Mouse (Mus musculus) limb, embryonic 13.5 days (tissue): Measurements from ENCODE around the gene Oas1a. TPM values are rescaled to one million over a fixed set of nuclear protein-coding genes. Genes with fewer than 3 reads are reported as not detected.

Experiments
- ATAC-seq: fragments of 200-750 bp; cut with Nextera tagmentation; 2 replicates; pipeline ENCODE4 v1.8.0; 2017; ENCODE audit warnings: low read depth, moderate number of reproducible peaks, moderate TSS enrichment; ENCODE audit not compliant: low FRiP score
- H3K27ac ChIP-seq: fragments of 300-500 bp; sonication (generic); 2 replicates; pipeline ENCODE4 v1.5.1; 2015; ENCODE audit warnings: inconsistent platforms, mild to moderate bottlenecking, moderate library complexity
- H3K27me3 ChIP-seq: fragments of 300-500 bp; sonication (generic); 2 replicates; pipeline ENCODE4 v1.6.1; 2015; ENCODE audit warnings: mild to moderate bottlenecking, inconsistent platforms
- H3K36me3 ChIP-seq: fragments of 300-500 bp; sonication (generic); 2 replicates; pipeline ENCODE4 v1.6.1; 2015; ENCODE audit warnings: inconsistent platforms, mild to moderate bottlenecking, moderate library complexity
- H3K4me1 ChIP-seq: fragments of 300-500 bp; sonication (generic); 2 replicates; pipeline ENCODE4 v1.6.1; 2015; ENCODE audit warnings: inconsistent platforms
- H3K4me2 ChIP-seq: fragments of 300-500 bp; sonication (generic); replicated peaks from 2 replicates; pipeline ENCODE4 v1.6.1; 2015; ENCODE audit warnings: inconsistent platforms, mild to moderate bottlenecking, moderate library complexity
- H3K4me3 ChIP-seq: fragments of 300-500 bp; sonication (generic); 2 replicates; pipeline ENCODE4 v1.5.1; 2015; ENCODE audit warnings: moderate library complexity, mild to moderate bottlenecking, inconsistent platforms
- H3K9ac ChIP-seq: fragments of 300-500 bp; sonication (generic); 2 replicates; pipeline ENCODE4 v1.6.1; 2015; ENCODE audit warnings: mild to moderate bottlenecking, inconsistent platforms
- H3K9me3 ChIP-seq: fragments of 300-500 bp; sonication (generic); 2 replicates; pipeline ENCODE4 v1.6.1; 2016; ENCODE audit warnings: inconsistent platforms
- WGBS: fragments of 180-500 bp; shearing (Covaris S2); methylation state at CpG from one replicate; pipeline ENCODE4 v1.1.7; 2015; 5-methylcytosine and 5-hydroxymethylcytosine counted together
- microRNA-seq: library from miRNA; unstranded; fragments of <30 nt; microRNA quantifications from one replicate; pipeline ENCODE4, GENCODE M21; 2016
- polyA plus RNA-seq: library from polyadenylated mRNA; unstranded; fragments of >200 nt; fragmentation: Nextera tagmentation; extraction: Ambion mirVana; gene quantifications from 2 replicates; pipeline ENCODE4 v1.2.1, GENCODE M21; 2015

The Oas1a gene
- polyA plus RNA-seq, 1 experiment from 2014 or later, result 1.4 TPM

DNA sequence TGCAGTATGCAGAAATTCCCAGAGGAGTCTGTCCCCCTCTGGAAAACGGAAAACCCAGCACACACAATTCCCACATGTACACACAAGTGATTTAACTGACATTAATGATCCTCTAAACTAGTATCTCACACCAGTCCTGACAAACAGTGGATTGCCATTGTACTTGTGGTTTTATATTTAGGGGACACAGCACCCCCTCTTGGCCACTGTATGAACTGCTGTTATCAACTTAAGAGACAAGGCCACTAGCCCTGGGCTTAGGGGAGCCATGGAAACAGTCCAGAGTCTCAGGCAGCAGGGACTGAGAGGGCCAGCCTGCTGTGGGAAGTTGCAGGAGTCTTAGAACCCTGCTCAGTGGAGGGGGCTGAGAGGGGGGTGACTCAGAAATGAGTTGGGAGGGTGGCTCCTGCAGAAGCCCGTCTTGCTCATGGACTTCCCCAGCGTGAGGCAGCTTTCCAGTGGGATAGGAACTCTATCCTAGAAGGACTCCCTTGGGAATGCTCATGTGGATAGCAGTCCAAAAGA is 41.9 kb downstream of the Oas1a start:
- H3K4me1 ChIP-seq, result no peaks in the 10 kb centered on the region
- H3K4me3 ChIP-seq, result no peak overlapping the region
- H3K27ac ChIP-seq, result no peak overlapping the region
- WGBS, result 65% methylated on average over 3 of the region's 3 CpGs
- ATAC-seq, result no peak
- H3K9ac ChIP-seq, result no peak overlapping the region
- no peaks in the 10 kb centered on the region for H3K27me3 ChIP-seq
- H3K4me2 ChIP-seq, result no peak overlapping the region
- no peaks in the 10 kb centered on the region for H3K36me3 ChIP-seq
- H3K9me3 ChIP-seq, result no peaks in the 10 kb centered on the region

DNA sequence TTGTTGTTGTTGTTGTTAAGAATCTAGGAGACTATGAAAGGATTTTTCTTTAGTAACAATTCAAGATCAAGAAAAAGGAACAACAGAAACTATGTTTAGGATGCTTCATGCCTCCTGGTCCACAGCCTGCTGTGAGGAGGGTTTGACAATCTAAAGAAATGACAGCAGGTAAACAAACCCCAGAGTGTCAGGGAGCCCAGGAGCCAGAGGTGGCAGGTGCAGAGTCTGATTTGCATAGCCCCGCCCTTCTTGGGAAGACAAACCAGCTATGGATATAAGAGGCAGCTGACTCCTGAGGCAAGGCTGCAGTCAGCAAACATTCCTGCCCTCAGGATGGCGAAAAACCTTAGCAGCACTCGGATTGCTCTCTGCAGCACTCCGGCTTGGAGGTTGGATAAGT is 46.2 kb downstream of the Oas1a start, which contains the start of gene Oas1h:
Gene Oas1h, plus strand, starts transcription at position 301 of the 400 bp plus-strand sequence.
- no peak for ATAC-seq
- no peaks in the 10 kb centered on the region for H3K9me3 ChIP-seq
- no peak within 1 kb of the TSS for H3K4me3 ChIP-seq
- no peak within 1 kb of the TSS for H3K27ac ChIP-seq
- no peaks in the 10 kb centered on the region for H3K27me3 ChIP-seq
- H3K9ac ChIP-seq, result no peak within 1 kb of the TSS
- H3K36me3 ChIP-seq, result no peaks in the 10 kb centered on the region
- no peak within 1 kb of the TSS for H3K4me2 ChIP-seq
- no peaks in the 10 kb centered on the region for H3K4me1 ChIP-seq
- 51% methylated on average over 4 of the region's 4 CpGs for WGBS

DNA sequence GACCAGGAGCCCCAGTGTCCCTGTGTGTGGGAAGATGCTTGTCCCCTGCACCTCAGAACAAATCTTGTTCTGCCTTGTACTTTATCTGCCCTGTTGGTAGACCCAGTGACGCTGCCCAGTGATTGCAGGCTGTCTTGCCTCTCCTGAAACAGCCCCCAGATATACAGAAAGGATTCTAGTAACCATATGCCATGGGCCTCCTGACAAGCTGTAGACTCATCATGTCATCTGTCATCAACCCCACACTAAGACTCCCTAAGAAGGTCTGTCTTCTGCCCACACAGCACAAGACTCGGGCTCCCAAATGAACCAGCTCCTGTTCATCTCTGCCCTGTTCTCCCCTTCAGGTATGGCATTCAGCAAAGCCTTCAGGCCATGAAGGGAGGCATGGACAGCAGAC is 48.1 kb downstream of the Oas1a start:
- H3K27me3 ChIP-seq, result no peaks in the 10 kb centered on the region
- H3K4me1 ChIP-seq, result no peaks in the 10 kb centered on the region
- H3K27ac ChIP-seq, result no peak overlapping the region
- no peak overlapping the region for H3K4me3 ChIP-seq
- H3K4me2 ChIP-seq, result no peak overlapping the region
- no peak overlapping the region for H3K9ac ChIP-seq
- no peaks in the 10 kb centered on the region for H3K36me3 ChIP-seq
- ATAC-seq, result no peak
- H3K9me3 ChIP-seq, result peaks cover 7% of the 10 kb centered on the region
- WGBS, result 67% methylated on average over 2 of the region's 2 CpGs

DNA sequence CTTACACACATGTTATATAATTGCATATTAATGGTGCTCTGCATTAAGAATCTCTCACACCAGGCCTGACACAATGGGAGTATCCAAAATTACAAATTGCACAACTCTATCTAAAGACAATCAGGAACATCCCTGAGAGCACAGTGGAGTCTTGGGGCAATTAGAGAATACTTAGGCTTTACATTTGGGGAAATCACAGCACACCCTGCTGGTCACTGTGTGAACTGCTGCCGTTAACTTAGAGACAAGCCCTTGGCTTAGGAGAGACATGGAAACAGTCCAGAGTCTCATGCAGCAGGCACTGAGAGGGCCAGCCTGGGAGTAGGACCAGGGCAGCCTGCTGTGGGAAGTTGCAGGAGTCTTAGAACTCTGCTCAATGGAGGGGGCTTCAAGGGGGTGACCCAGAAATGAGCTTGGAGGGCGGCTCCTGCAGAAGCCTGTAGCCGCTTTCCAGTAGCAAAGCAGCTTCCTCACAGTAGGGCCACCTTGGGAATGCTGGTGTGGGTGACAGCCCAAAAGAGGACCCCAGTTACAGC is 57.7 kb downstream of the Oas1a start:
- H3K36me3 ChIP-seq, result no peaks in the 10 kb centered on the region
- H3K27me3 ChIP-seq, result no peaks in the 10 kb centered on the region
- H3K4me2 ChIP-seq, result no peak overlapping the region
- no peak for ATAC-seq
- 60% methylated on average over 3 of the region's 3 CpGs for WGBS
- no peak overlapping the region for H3K4me3 ChIP-seq
- no peak overlapping the region for H3K9ac ChIP-seq
- H3K4me1 ChIP-seq, result 0 out of 2 replicates have a peak, but pooled peaks cover 10% of the 10 kb centered on the region
- no peak overlapping the region for H3K27ac ChIP-seq
- peaks cover 12% of the 10 kb centered on the region for H3K9me3 ChIP-seq

DNA sequence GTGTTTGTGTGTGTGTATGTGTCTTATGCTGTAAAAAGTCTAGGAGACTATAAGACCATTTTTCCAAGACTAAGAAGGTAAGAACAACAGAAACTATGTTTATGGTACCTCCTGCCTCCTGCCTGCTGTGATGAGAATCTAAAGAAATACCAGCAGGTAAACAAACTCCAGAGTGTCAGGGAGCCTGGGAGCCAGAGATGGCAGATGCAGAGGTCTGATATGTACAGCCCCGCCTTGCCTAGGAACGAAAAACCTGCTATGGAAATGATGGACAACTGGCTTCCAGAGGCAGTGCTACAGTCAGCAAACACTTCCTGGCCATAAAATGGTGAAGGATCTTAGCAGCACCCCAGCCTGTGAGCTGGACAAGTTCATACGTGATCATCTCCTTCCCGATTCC is 60.3 kb downstream of the Oas1a start, which contains the start of gene Oas1f:
Gene Oas1f, plus strand, starts transcription at position 301 of the 400 bp plus-strand sequence.
- no peak within 1 kb of the TSS for H3K4me3 ChIP-seq
- H3K9me3 ChIP-seq, result no peaks in the 10 kb centered on the region
- no peak within 1 kb of the TSS for H3K27ac ChIP-seq
- H3K4me2 ChIP-seq, result no peak within 1 kb of the TSS
- 74% methylated on average over 4 of the region's 4 CpGs for WGBS
- H3K27me3 ChIP-seq, result no peaks in the 10 kb centered on the region
- ATAC-seq, result no peak
- no peak within 1 kb of the TSS for H3K9ac ChIP-seq
- no peaks in the 10 kb centered on the region for H3K36me3 ChIP-seq
- H3K4me1 ChIP-seq, result 0 out of 2 replicates have a peak, but pooled peaks cover 10% of the 10 kb centered on the region

Small RNA genes within 50 kb of the gene (microRNA-seq; reads per million reads assigned to microRNA genes)
- not detected for gene Gm22907

Other genes starting within 250 kb of the Oas1a start
- 5.1 and 5.6 TPM in 2 replicates for gene Dtx1, start 195.6 kb downstream of the Oas1a start, polyA plus RNA-seq
- gene Oas2, start 157.7 kb downstream of the Oas1a start, polyA plus RNA-seq, result 0.22 TPM in 2 replicates
- gene Oas3, start 129.9 kb downstream of the Oas1a start, polyA plus RNA-seq, result 0.18 and 0.20 TPM in 2 replicates
- gene Oas1e, start 112.0 kb downstream of the Oas1a start, polyA plus RNA-seq, result not detected in 2 replicates
- 0.24 and 0.37 TPM in 2 replicates for gene Oas1c, start 95.0 kb downstream of the Oas1a start, polyA plus RNA-seq
- gene Oas1f, start 60.2 kb downstream of the Oas1a start, polyA plus RNA-seq, result not detected in 2 replicates
- not detected in 2 replicates for gene Oas1h, start 46.1 kb downstream of the Oas1a start, polyA plus RNA-seq
- 0.22 TPM in 1 of 2 replicates, not detected in the other for gene Oas1g, start 19.9 kb downstream of the Oas1a start, polyA plus RNA-seq
- not detected in 2 replicates for gene Oas1d, start 7.0 kb upstream of the Oas1a start, polyA plus RNA-seq
- 0.09 and 0.15 TPM in 2 replicates for gene Rph3a, start 102.6 kb upstream of the Oas1a start, polyA plus RNA-seq